ENCODE assay signal across 17 mouse cellular contexts in genomic region chr3:6018749-6019148, GRCm38 (mm10).
"Had no signal": no experiment of that assay in that cellular context is flagged by ENCODE, and none has a peak within 500 bp of the region (broad histone marks: within the 10 kb centered on the region; RNA-seq: fewer than 3 reads in every experiment).

No protein-coding gene starts in this region.

- ATAC-seq: lung, postnatal 0 days; midbrain, embryonic 13.5 days; midbrain, embryonic 15.5 days had no signal

- H3K4me2 ChIP-seq: lung, embryonic 15.5 days; midbrain, embryonic 11.5 days; midbrain, embryonic 13.5 days; midbrain, embryonic 15.5 days; neural tube, embryonic 12.5 days; stomach, embryonic 15.5 days had no signal

- H3K4me1 ChIP-seq: lung, embryonic 15.5 days; megakaryocyte, embryonic 14.5 days; midbrain, embryonic 13.5 days; midbrain, embryonic 15.5 days; neural tube, embryonic 12.5 days; stomach, embryonic 15.5 days had no signal

- H3K27me3 ChIP-seq: lung, embryonic 15.5 days; megakaryocyte, embryonic 14.5 days; midbrain, embryonic 13.5 days; midbrain, embryonic 15.5 days; neural tube, embryonic 12.5 days; stomach, embryonic 15.5 days had no signal

- H3K4me3 ChIP-seq: lung, embryonic 15.5 days; megakaryocyte, embryonic 14.5 days; midbrain, embryonic 13.5 days; midbrain, embryonic 15.5 days; neural tube, embryonic 12.5 days; stomach, embryonic 15.5 days had no signal

- H3K27ac ChIP-seq: lung, embryonic 15.5 days; macrophage; midbrain, embryonic 13.5 days; midbrain, embryonic 15.5 days; neural tube, embryonic 12.5 days; stomach, embryonic 15.5 days; stomach, postnatal 0 days had no signal

- H3K9me3 ChIP-seq: lung, embryonic 15.5 days; megakaryocyte, embryonic 14.5 days; midbrain, embryonic 13.5 days; midbrain, embryonic 15.5 days; neural tube, embryonic 12.5 days; stomach, embryonic 15.5 days had no signal

- DNase-seq: lung, adult 2 months; lung, postnatal 14 days; lung, postnatal 36 days; right cerebral cortex, postnatal 14 days; thymus, adult 18-20 months; thymus, postnatal 14 days; thymus, postnatal 36 days had no signal

- H3K36me3 ChIP-seq: lung, embryonic 15.5 days; midbrain, embryonic 13.5 days; midbrain, embryonic 15.5 days; neural tube, embryonic 12.5 days; stomach, embryonic 15.5 days had no signal

- H3K9ac ChIP-seq: lung, embryonic 15.5 days; midbrain, embryonic 13.5 days; midbrain, embryonic 15.5 days; neural tube, embryonic 12.5 days; stomach, embryonic 15.5 days had no signal
